Mouse (Mus musculus) cerebellum, adult 9-11 months (tissue): Measurements from ENCODE around the gene Srf.

Experiments
- DNase-seq: peaks from one replicate; pipeline ENCODE4 v3.0.0; 2022

Srf gene

GRCm38 (mm10) chr17:46555673-46556583 lies at the start of gene Srf:
TSS of gene Srf (minus strand) at chr17:46556175.
- peak; percentile 98 for DNase-seq

GRCm38 (mm10) chr17:46605126-46605525 lies 49.2 kb upstream of the Srf start:
- DNase-seq = no peak

GRCm38 (mm10) chr17:46603229-46603628 lies 47.3 kb upstream of the Srf start:
- no peak for DNase-seq

GRCm38 (mm10) chr17:46602212-46602611 lies 46.2 kb upstream of the Srf start:
- DNase-seq = no peak

- no peak for DNase-seq
These were observed 44.6 kb upstream of the Srf start for GRCm38 (mm10) chr17:46600569-46600968.

- no peak for DNase-seq
These were observed 43.0 kb upstream of the Srf start for GRCm38 (mm10) chr17:46598963-46599362.

- DNase-seq = no peak
These were observed 42.0 kb upstream of the Srf start for GRCm38 (mm10) chr17:46597956-46598355.

- no peak for DNase-seq
These were observed 39.4 kb upstream of the Srf start for GRCm38 (mm10) chr17:46595336-46595735.

GRCm38 (mm10) chr17:46594606-46595005 lies 38.6 kb upstream of the Srf start:
- no peak for DNase-seq

- DNase-seq = no peak
These were observed 37.1 kb upstream of the Srf start for GRCm38 (mm10) chr17:46593124-46593523.

- no peak for DNase-seq
These were observed 35.4 kb upstream of the Srf start for GRCm38 (mm10) chr17:46591406-46591805.

- DNase-seq = no peak
These were observed 34.5 kb upstream of the Srf start for GRCm38 (mm10) chr17:46590439-46590838.

GRCm38 (mm10) chr17:46589635-46590314 lies 33.8 kb upstream of the Srf start:
- peak; percentile 62 for DNase-seq

- no peak for DNase-seq
These were observed 32.9 kb upstream of the Srf start for GRCm38 (mm10) chr17:46588913-46589312.

- DNase-seq = no peak
These were observed 32.2 kb upstream of the Srf start for GRCm38 (mm10) chr17:46588173-46588572.

GRCm38 (mm10) chr17:46586327-46586726 lies 30.4 kb upstream of the Srf start:
- DNase-seq = no peak

- DNase-seq = no peak
These were observed 22.7 kb upstream of the Srf start for GRCm38 (mm10) chr17:46578650-46579049.

- DNase-seq = no peak
These were observed 20.1 kb upstream of the Srf start for GRCm38 (mm10) chr17:46576070-46576469.

- no peak for DNase-seq
These were observed 18.6 kb upstream of the Srf start for GRCm38 (mm10) chr17:46574535-46574934.

GRCm38 (mm10) chr17:46571005-46571404 lies 15.0 kb upstream of the Srf start:
- no peak for DNase-seq

GRCm38 (mm10) chr17:46559146-46559545 lies 3.2 kb upstream of the Srf start:
- no peak for DNase-seq

GRCm38 (mm10) chr17:46558151-46558550 lies 2.2 kb upstream of the Srf start:
- DNase-seq = no peak

- peak; percentile 44 for DNase-seq
These were observed 1.3 kb upstream of the Srf start for GRCm38 (mm10) chr17:46557321-46557720.

- peak; percentile 79 for DNase-seq
These were observed 590 bp upstream of the Srf start for GRCm38 (mm10) chr17:46556584-46556945.
